Mouse (Mus musculus): ENCODE data around the gene Akap8l. TPM values are rescaled to one million over a fixed set of nuclear protein-coding genes. Genes with fewer than 3 reads are reported as not detected.
A peak's percentile ranks its signal among the peaks of the same experiment; 100 is the strongest.

The Akap8l gene
- total RNA-seq, 2 experiments from 2014 or later: 183 to 219 TPM

GRCm38 (mm10) chr17:32358943-32359340 lies 8.5 kb upstream of the Akap8l start:
- no peak for DNase-seq (ENCODE audit: low spot score in 2 of 2)

GRCm38 (mm10) chr17:32358192-32358942 lies 8.0 kb upstream of the Akap8l start:
- no peak for DNase-seq (ENCODE audit: low spot score in 2 of 2)

- DNase-seq (ENCODE audit: low spot score in 2 of 2): no peak
These were observed 6.7 kb upstream of the Akap8l start for GRCm38 (mm10) chr17:32356766-32357760.

GRCm38 (mm10) chr17:32356281-32356680 lies 5.9 kb upstream of the Akap8l start:
- no peak for DNase-seq (ENCODE audit: low spot score in 2 of 2)

- DNase-seq (ENCODE audit: low spot score in 2 of 2): no peak
These were observed 4.6 kb upstream of the Akap8l start for GRCm38 (mm10) chr17:32355031-32355430.

GRCm38 (mm10) chr17:32354211-32354610 lies 3.8 kb upstream of the Akap8l start:
- DNase-seq (ENCODE audit: low spot score in 2 of 2): no peak

- peak; percentile 46 to 58 for DNase-seq (ENCODE audit: low spot score in 2 of 2)
These were observed 3.3 kb upstream of the Akap8l start for GRCm38 (mm10) chr17:32353696-32354095.

- DNase-seq (ENCODE audit: low spot score in 2 of 2): no peak
These were observed 1.3 kb upstream of the Akap8l start for GRCm38 (mm10) chr17:32351726-32352125.

GRCm38 (mm10) chr17:32351269-32351668 lies 862 bp upstream of the Akap8l start:
- no peak for DNase-seq (ENCODE audit: low spot score in 2 of 2)

- peak in 1 of 2 experiments; percentile 55 for DNase-seq (ENCODE audit: low spot score in 2 of 2)
These were observed 491 bp downstream of the Akap8l start for GRCm38 (mm10) chr17:32349851-32350381.

GRCm38 (mm10) chr17:32349037-32349732 lies 1.2 kb downstream of the Akap8l start:
- DNase-seq (ENCODE audit: low spot score in 2 of 2): no peak

GRCm38 (mm10) chr17:32348406-32348805 lies 2.0 kb downstream of the Akap8l start:
- no peak for DNase-seq (ENCODE audit: low spot score in 2 of 2)

GRCm38 (mm10) chr17:32341102-32341501 lies 9.3 kb downstream of the Akap8l start:
- DNase-seq (ENCODE audit: low spot score in 2 of 2): no peak

- DNase-seq (ENCODE audit: low spot score in 2 of 2): no peak
These were observed 10.3 kb downstream of the Akap8l start for GRCm38 (mm10) chr17:32340110-32340509.

GRCm38 (mm10) chr17:32335869-32336268 lies 14.5 kb downstream of the Akap8l start:
- DNase-seq (ENCODE audit: low spot score in 2 of 2): no peak

GRCm38 (mm10) chr17:32334921-32335320 lies 15.5 kb downstream of the Akap8l start:
- no peak for DNase-seq (ENCODE audit: low spot score in 2 of 2)

- no peak for DNase-seq (ENCODE audit: low spot score in 2 of 2)
These were observed 16.6 kb downstream of the Akap8l start for GRCm38 (mm10) chr17:32333675-32334303.

GRCm38 (mm10) chr17:32327501-32327900 lies 22.9 kb downstream of the Akap8l start:
- no peak for DNase-seq (ENCODE audit: low spot score in 2 of 2)

- no peak for DNase-seq (ENCODE audit: low spot score in 2 of 2)
These were observed 27.6 kb downstream of the Akap8l start for GRCm38 (mm10) chr17:32322809-32323208.

GRCm38 (mm10) chr17:32321836-32322235 lies 28.6 kb downstream of the Akap8l start:
- DNase-seq (ENCODE audit: low spot score in 2 of 2): no peak

- no peak for DNase-seq (ENCODE audit: low spot score in 2 of 2)
These were observed 29.0 kb downstream of the Akap8l start for GRCm38 (mm10) chr17:32321390-32321734.
